Mouse (Mus musculus) forebrain, embryonic 15.5 days (tissue): ENCODE data around the gene S1pr4. TPM values are rescaled to one million over a fixed set of nuclear protein-coding genes. Genes with fewer than 3 reads are reported as not detected.

Experiments used
- ATAC-seq: fragments of 200-750 bp; cut with Nextera tagmentation; replicated peaks from 2 replicates; pipeline ENCODE4 v1.8.0; 2017; ENCODE audit warnings: mild to moderate bottlenecking, moderate TSS enrichment, moderate library complexity
- H3K27ac ChIP-seq: fragments of 300-500 bp; sonication (generic); replicated peaks from 2 replicates; pipeline ENCODE4 v1.5.1; 2015; ENCODE audit warnings: mild to moderate bottlenecking, inconsistent platforms
- H3K27me3 ChIP-seq: fragments of 300-500 bp; sonication (generic); 2 replicates; pipeline ENCODE4 v1.6.1; 2015; ENCODE audit warnings: inconsistent platforms
- H3K36me3 ChIP-seq: fragments of 300-500 bp; sonication (generic); 2 replicates; pipeline ENCODE4 v1.6.1; 2015; ENCODE audit warnings: mild to moderate bottlenecking, inconsistent platforms
- H3K4me1 ChIP-seq: fragments of 300-500 bp; sonication (generic); 2 replicates; pipeline ENCODE4 v1.6.1; 2015; ENCODE audit warnings: inconsistent platforms
- H3K4me2 ChIP-seq: fragments of 300-500 bp; sonication (generic); replicated peaks from 2 replicates; pipeline ENCODE4 v1.6.1; 2015; ENCODE audit warnings: mild to moderate bottlenecking, inconsistent platforms
- H3K4me3 ChIP-seq: fragments of 300-500 bp; sonication (generic); 2 replicates; pipeline ENCODE4 v1.5.1; 2015; ENCODE audit warnings: mild to moderate bottlenecking, inconsistent platforms
- H3K9ac ChIP-seq: fragments of 300-500 bp; sonication (generic); replicated peaks from 2 replicates; pipeline ENCODE4 v1.6.1; 2015; ENCODE audit warnings: mild to moderate bottlenecking, inconsistent platforms
- H3K9me3 ChIP-seq: fragments of 300-500 bp; sonication (generic); 2 replicates; pipeline ENCODE4 v1.6.1; 2016; ENCODE audit warnings: inconsistent platforms
- WGBS: fragments of 180-500 bp; shearing (Covaris S2); methylation state at CpG from one replicate; pipeline ENCODE4 v1.1.7; 2015; ENCODE audit warnings: mixed read lengths; 5-methylcytosine and 5-hydroxymethylcytosine counted together
- polyA plus RNA-seq: library from polyadenylated mRNA; unstranded; fragments of >200 nt; fragmentation: Nextera tagmentation; extraction: Ambion mirVana; gene quantifications from 2 replicates; pipeline ENCODE4 v1.2.1, GENCODE M21; 2015

S1pr4 gene
- polyA plus RNA-seq, 1 experiment from 2014 or later = 0.73 TPM

DNA sequence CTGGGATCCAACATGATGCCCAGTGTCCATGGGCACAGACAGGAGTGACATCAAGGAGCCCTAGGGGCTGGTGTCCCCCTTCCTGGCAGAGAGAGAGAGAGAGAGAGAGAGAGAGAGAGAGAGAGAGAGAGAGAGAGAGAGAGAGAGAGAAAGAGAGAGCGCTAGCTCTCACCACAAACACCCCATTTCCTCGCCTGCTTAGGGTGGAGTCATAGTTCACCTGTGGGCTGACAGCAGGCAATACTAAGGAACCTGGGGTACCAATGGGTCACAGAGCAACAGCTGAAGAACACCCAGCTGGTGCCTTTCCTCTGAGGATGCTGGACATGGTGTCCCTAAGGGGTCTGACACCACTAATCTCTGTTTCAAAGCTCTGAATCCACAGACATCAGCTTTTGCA, 37.5 kb upstream of the S1pr4 start:
- Histone ChIP-seq H3K27ac (no peak overlapping the region), H3K36me3 (peaks cover 6% of the 10 kb centered on the region), H3K4me2 (no peak overlapping the region), H3K4me1 (peaks cover 14% of the 10 kb centered on the region), H3K9ac (no peak overlapping the region), H3K27me3 (no peaks in the 10 kb centered on the region), H3K4me3 (no peak overlapping the region), H3K9me3 (no peaks in the 10 kb centered on the region)
- ATAC-seq = no peak
- WGBS = 93% methylated on average over 2 of the region's 2 CpGs

- no peak for ATAC-seq
Measured at GRCm38 (mm10) chr10:81536734-81537133, 36.8 kb upstream of the S1pr4 start.

DNA sequence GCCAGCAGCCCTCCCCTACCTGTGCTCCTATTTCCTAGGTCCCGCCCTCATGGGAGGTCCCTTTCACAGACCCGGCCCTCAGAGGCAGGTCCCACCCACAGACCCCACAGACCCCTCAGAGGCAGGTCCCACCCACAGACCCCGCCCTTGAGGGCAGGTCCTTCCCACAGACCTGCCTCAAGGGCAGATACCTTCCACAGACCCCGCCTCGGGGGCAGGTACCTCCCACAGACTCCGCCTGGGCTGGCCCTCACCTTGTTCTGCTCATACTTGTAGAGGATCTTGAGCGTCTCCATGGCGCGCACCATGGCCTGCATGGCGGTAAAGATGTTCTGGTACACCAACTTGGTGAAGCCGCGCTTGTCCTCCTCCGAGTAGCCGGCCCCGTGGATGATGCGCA, 34.9 kb upstream of the S1pr4 start:
- Histone ChIP-seq H3K27ac (no peak overlapping the region), H3K4me3 (no peak overlapping the region), H3K4me2 (no peak overlapping the region), H3K36me3 (peaks cover 25% of the 10 kb centered on the region), H3K4me1 (no peaks in the 10 kb centered on the region), H3K27me3 (no peaks in the 10 kb centered on the region), H3K9ac (no peak overlapping the region), H3K9me3 (no peaks in the 10 kb centered on the region)
- WGBS = 60% methylated on average over 16 of the region's 16 CpGs
- ATAC-seq = no peak

More at GRCm38 (mm10) chr10:81536734-81537133, 36.8 kb upstream of the S1pr4 start:
- Histone ChIP-seq H3K36me3 (peaks cover 10% of the 10 kb centered on the region), H3K4me1 (peaks cover 8% of the 10 kb centered on the region), H3K9ac (no peak overlapping the region), H3K4me2 (no peak overlapping the region), H3K4me3 (no peak overlapping the region), H3K27me3 (no peaks in the 10 kb centered on the region), H3K9me3 (no peaks in the 10 kb centered on the region), H3K27ac (no peak overlapping the region)
- 79% methylated on average over 6 of the region's 6 CpGs for WGBS

DNA sequence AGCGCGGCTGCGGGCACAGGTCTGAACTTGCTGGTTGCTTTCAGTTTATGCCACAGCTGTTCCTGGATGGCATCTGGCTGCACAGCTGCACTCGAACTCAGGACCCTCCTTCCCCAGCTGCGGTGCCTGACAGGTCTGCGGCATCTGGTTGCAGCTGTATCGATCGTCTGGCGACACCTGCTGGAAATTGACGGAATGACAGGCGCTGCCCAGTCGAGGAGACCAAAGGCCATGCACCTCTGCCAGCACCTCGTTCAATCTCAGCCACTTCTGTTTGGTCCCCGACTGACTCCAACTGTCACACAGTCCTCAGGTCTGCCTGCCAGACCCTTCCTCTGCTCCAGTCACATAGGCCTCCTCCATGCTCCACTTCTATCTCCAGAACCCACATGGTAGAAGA, 26.8 kb upstream of the S1pr4 start:
- Histone ChIP-seq H3K4me2 (no peak overlapping the region), H3K9ac (no peak overlapping the region), H3K4me1 (no peaks in the 10 kb centered on the region), H3K27ac (no peak overlapping the region), H3K4me3 (no peak overlapping the region), H3K27me3 (0 out of 2 replicates have a peak, but pooled peaks cover 3% of the 10 kb centered on the region), H3K9me3 (no peaks in the 10 kb centered on the region), H3K36me3 (peaks cover 25% of the 10 kb centered on the region)
- ATAC-seq = no peak
- WGBS = 15% methylated on average over 14 of the region's 14 CpGs

- H3K4me1 ChIP-seq = no peaks in the 10 kb centered on the region
- WGBS = 67% methylated on average over 12 of the region's 13 CpGs
- H3K27ac ChIP-seq = no peak overlapping the region
- ATAC-seq = no peak
- no peaks in the 10 kb centered on the region for H3K9me3 ChIP-seq
- H3K4me2 ChIP-seq = no peak overlapping the region
- H3K36me3 ChIP-seq = peaks cover 14% of the 10 kb centered on the region
- H3K9ac ChIP-seq = no peak overlapping the region
- H3K27me3 ChIP-seq = 0 out of 2 replicates have a peak, but pooled peaks cover 3% of the 10 kb centered on the region
- no peak overlapping the region for H3K4me3 ChIP-seq
Measured at GRCm38 (mm10) chr10:81525017-81525694, 25.2 kb upstream of the S1pr4 start.

DNA sequence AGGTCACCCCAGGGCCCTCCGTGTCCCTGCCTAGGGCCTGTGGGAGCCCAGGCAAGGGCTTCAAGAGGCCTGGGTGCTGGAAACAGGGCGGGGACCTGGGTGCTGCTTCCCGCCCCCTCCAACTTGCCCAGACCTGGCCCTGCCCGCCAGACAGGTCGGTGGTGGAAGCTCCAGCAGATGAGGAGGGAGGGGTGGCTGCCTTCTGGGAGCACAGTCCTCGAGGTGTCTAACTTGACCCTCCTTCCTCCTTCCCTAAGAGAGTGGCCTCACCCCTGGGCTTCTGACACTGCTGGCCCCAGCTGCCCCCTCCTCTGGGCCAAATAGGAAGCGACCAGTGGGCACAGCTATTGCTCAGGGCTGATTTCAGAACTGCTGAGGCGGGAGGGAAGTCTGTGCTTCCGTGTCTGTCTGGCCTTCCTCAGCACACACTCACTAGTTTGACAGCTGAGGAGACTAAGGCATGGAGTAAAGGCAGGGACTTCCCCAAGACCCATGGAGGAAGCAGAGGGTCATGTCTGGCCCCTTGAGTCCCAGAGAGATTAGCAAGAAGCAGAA, 24.2 kb upstream of the S1pr4 start, which contains the start of gene Gna15:
Gna15 (minus strand) TSS at position 175 of the 555 bp plus-strand sequence.
- no peaks in the 10 kb centered on the region for H3K9me3 ChIP-seq
- 24% methylated on average over 8 of the region's 9 CpGs for WGBS

GRCm38 (mm10) chr10:81523570-81523969, 23.6 kb upstream of the S1pr4 start:
- Histone ChIP-seq H3K9me3 (no peaks in the 10 kb centered on the region), H3K4me3 (no peak overlapping the region), H3K9ac (no peak overlapping the region), H3K27me3 (0 out of 2 replicates have a peak, but pooled peaks cover 3% of the 10 kb centered on the region), H3K27ac (no peak overlapping the region), H3K36me3 (no peaks in the 10 kb centered on the region), H3K4me1 (no peaks in the 10 kb centered on the region), H3K4me2 (no peak overlapping the region)
- ATAC-seq = no peak
- 23% methylated on average over 19 of the region's 19 CpGs for WGBS

More for the DNA sequence above, 24.2 kb upstream of the S1pr4 start, which contains the start of gene Gna15:
- Histone ChIP-seq H3K27ac (no peak within 1 kb of the TSS), H3K27me3 (0 out of 2 replicates have a peak, but pooled peaks cover 3% of the 10 kb centered on the region), H3K9ac (no peak within 1 kb of the TSS), H3K36me3 (peaks cover 3% of the 10 kb centered on the region; the same call in 1 of the 2 replicates), H3K4me3 (no peak within 1 kb of the TSS), H3K4me1 (no peaks in the 10 kb centered on the region), H3K4me2 (no peak within 1 kb of the TSS)
- no peak for ATAC-seq

- H3K9ac ChIP-seq = no peak overlapping the region
- 79% methylated on average over 6 of the region's 6 CpGs for WGBS
- no peak for ATAC-seq
- no peaks in the 10 kb centered on the region for H3K9me3 ChIP-seq
- H3K27ac ChIP-seq = no peak overlapping the region
- H3K4me2 ChIP-seq = no peak overlapping the region
- H3K27me3 ChIP-seq = 0 out of 2 replicates have a peak, but pooled peaks cover 3% of the 10 kb centered on the region
- no peaks in the 10 kb centered on the region for H3K4me1 ChIP-seq
- H3K36me3 ChIP-seq = no peaks in the 10 kb centered on the region
- no peak overlapping the region for H3K4me3 ChIP-seq
Measured at GRCm38 (mm10) chr10:81523142-81523541, 23.2 kb upstream of the S1pr4 start.

GRCm38 (mm10) chr10:81519978-81520365, 20.0 kb upstream of the S1pr4 start:
- no peak overlapping the region for H3K4me2 ChIP-seq
- H3K27ac ChIP-seq = no peak overlapping the region
- H3K9me3 ChIP-seq = no peaks in the 10 kb centered on the region
- 77% methylated on average over 3 of the region's 3 CpGs for WGBS
- H3K4me1 ChIP-seq = no peaks in the 10 kb centered on the region
- H3K4me3 ChIP-seq = no peak overlapping the region
- ATAC-seq = no peak
- no peaks in the 10 kb centered on the region for H3K36me3 ChIP-seq
- H3K27me3 ChIP-seq = 0 out of 2 replicates have a peak, but pooled peaks cover 3% of the 10 kb centered on the region
- no peak overlapping the region for H3K9ac ChIP-seq

DNA sequence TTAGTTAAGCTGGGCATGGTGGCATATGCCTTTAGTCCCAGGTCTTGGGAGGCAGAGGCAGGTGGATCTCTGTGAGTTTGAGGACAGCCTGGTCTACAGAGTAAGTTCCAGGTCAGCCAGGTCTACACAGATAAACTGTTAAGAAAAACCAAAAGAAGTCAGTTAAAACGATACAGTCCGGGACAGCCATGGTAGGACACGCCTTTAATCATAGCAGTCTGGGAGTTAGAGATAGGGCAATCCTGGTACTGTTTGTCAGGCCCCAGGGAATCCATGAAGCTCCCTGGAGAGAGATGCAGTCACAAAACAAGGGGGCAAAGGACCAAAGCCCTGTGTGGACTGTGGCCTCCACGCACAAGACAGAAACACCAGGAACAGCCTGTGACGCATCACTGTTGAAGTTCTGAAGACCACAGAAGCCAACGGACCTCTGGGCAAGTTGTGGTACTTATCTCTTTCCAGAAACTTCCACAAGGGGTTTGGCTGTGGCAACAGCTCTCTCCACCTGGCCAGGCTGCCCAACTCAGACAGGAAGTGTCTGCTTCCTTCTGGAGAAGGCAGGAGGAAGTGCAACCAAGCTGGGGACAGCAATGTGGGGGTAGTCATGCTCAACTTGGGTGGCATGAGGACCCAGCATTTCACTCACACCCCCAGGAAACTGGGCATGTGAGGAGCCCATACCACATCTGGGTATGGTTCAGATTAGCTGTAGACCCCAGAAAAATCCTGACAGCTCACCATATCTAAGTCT, 19.5 kb upstream of the S1pr4 start:
- WGBS = 88% methylated on average over 6 of the region's 6 CpGs
- Histone ChIP-seq H3K4me2 (no peak overlapping the region), H3K4me1 (no peaks in the 10 kb centered on the region), H3K36me3 (no peaks in the 10 kb centered on the region), H3K9me3 (no peaks in the 10 kb centered on the region), H3K27me3 (0 out of 2 replicates have a peak, but pooled peaks cover 3% of the 10 kb centered on the region), H3K4me3 (no peak overlapping the region), H3K27ac (no peak overlapping the region), H3K9ac (no peak overlapping the region)
- no peak for ATAC-seq

DNA sequence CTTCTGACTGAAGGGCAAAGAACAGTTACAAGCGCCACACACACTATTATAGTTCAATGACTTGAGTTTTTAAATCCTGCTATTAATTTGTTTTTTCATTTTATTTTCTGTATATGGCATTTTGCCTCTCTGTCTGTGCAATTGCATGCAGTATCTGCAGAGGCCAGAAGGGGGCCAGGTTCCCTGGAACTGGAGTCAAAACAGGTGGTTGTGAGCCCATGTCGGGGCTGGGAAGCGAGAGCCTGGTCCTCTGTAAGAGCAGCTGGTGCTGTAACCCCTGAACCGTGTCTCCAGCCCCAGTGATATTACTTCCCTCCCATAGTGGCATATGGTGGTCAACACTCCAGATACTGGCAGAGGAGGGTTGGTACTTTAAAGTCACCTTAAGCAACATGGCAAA, 18.6 kb upstream of the S1pr4 start:
- Histone ChIP-seq H3K9ac (no peak overlapping the region), H3K9me3 (no peaks in the 10 kb centered on the region), H3K4me2 (no peak overlapping the region), H3K27ac (no peak overlapping the region), H3K27me3 (no peaks in the 10 kb centered on the region), H3K4me3 (no peak overlapping the region), H3K36me3 (no peaks in the 10 kb centered on the region), H3K4me1 (no peaks in the 10 kb centered on the region)
- ATAC-seq = no peak
- 14% methylated on average over 4 of the region's 4 CpGs for WGBS

- H3K27ac ChIP-seq = no peak overlapping the region
- ATAC-seq = no peak
- no peak overlapping the region for H3K4me2 ChIP-seq
- 0 out of 2 replicates have a peak, but pooled peaks cover 6% of the 10 kb centered on the region for H3K27me3 ChIP-seq
- 76% methylated on average over 8 of the region's 8 CpGs for WGBS
- H3K4me1 ChIP-seq = no peaks in the 10 kb centered on the region
- H3K36me3 ChIP-seq = no peaks in the 10 kb centered on the region
- no peak overlapping the region for H3K9ac ChIP-seq
- H3K9me3 ChIP-seq = no peaks in the 10 kb centered on the region
- no peak overlapping the region for H3K4me3 ChIP-seq
Measured at GRCm38 (mm10) chr10:81517227-81517626, 17.3 kb upstream of the S1pr4 start.
